Mouse (Mus musculus) CD8-positive naive resting alpha-beta T cell, adult 2 months (primary cell): ENCODE data around the gene Uroc1.

Experiments used
- DNase-seq, 2 experiments: peaks; one replicate each; pipeline ENCODE4 v3.0.0; 2022; ENCODE audit warnings: low read depth in 2 of 2, low spot score in 2 of 2

Gene Uroc1

DNA sequence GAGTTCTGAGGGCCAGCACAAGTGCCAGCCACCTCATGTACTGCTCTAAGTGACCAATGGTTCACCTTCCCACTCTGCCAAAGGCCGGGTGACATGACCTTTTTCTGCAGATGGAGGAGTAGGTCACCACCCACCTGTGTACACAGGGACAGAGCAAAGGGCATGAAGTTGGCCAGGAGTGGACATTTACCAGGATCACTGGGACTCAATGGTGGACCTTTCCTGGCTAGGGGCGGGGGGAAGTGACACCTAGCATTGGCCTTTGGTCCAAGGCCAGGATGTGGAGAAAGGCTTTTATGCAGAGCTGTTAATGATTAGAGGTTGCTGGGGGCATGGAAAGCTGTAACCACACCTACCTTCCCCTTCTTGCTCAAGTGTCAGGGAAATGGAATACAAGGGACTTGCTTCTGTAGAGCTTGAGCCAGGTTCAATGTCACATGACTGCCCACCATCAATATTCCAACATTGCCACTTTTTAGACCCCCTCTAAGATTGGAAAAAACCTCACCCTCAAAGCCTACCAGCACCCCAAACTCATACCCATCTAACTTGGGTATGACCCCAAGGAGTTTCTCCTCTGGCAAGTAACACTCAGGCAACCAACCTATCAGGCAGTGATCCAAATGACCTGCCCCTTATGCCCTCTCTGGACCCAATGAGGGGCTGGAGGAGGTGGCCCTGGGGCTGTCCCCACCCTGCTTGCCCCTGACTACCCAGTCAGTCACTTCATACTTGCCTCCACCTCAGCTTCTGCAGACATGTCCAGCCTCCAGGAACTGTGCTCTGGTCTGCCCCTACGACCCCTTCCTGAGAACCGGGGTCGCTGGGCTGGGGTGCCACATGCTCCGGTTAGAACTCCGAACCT, at the start of gene Uroc1:
Gene Uroc1 (plus strand): TSS at position 724 of the 865 bp plus-strand sequence.
- no peak for DNase-seq

DNA sequence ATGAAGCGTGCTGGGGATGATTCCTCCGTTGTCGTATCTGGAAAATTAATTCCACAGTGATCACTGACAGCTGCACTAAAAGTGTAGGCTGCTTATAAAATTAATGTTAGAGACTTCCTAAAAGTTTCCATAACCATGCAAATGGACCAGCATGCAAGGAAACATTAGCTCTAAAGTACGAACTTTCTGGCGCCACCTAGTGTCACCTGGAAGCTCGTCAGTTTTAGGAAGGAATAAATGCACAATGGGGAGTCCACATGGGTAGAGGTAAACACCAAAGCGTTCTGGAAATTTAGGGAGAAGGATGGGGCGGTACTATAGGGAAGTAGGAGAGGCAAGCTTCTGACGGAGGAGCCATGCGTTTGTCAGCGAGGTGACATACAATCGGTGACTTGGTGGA, 44.8 kb upstream of the Uroc1 start:
- no peak for DNase-seq

DNA sequence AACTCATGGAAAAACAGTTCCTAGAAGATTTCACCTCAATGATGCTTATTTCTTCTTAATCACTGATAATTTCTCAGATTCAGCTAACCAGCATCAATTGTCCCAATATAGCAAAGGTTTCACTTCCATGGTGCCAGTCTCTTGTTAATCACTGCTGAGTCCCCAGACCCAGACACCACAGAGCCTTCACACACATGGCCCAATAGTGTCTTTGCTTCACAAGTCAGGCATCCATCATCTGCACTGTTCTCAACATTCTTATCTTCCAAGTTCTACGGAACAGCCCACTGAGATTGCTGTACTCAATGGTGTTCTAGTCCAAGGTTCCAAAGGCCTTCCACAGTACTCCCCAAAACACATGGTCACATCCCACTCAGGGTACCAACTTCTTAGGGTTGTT, 32.2 kb upstream of the Uroc1 start, which contains the start of gene BC048671:
Gene BC048671 (plus strand): TSS at position 301 of the 400 bp plus-strand sequence.
- no peak for DNase-seq

DNA sequence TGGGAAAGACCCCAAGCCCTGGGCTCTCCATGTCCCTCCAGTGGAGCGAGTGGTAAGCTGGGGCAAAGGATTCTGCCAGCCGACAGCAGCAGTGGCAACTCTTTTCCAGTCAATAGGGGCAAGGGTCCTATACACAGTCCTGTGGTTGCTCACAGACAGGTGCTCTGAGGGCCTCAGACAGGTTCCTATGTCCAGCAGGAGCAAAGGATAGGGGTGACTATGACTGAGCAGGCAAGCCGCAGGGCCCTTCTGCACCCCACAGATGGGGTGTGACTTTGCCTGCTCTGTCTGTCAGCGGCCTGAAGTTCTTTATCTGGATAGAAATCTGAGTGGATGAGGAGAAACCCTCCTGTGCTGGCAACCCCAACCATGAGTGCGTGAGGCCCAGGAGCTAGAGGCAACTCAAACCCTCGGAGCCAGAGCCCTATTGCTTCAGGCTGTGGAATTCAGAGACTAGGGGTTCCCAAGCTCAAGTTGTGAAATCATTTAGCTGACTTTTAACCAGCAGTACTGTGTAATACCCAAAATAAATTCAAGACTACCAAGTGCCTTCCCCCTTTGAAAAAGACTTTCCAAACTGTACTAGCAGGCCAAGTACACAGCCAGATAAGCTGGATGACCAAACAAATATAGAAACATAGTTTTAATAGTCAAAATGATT, 26.6 kb upstream of the Uroc1 start:
- DNase-seq: no peak

DNA sequence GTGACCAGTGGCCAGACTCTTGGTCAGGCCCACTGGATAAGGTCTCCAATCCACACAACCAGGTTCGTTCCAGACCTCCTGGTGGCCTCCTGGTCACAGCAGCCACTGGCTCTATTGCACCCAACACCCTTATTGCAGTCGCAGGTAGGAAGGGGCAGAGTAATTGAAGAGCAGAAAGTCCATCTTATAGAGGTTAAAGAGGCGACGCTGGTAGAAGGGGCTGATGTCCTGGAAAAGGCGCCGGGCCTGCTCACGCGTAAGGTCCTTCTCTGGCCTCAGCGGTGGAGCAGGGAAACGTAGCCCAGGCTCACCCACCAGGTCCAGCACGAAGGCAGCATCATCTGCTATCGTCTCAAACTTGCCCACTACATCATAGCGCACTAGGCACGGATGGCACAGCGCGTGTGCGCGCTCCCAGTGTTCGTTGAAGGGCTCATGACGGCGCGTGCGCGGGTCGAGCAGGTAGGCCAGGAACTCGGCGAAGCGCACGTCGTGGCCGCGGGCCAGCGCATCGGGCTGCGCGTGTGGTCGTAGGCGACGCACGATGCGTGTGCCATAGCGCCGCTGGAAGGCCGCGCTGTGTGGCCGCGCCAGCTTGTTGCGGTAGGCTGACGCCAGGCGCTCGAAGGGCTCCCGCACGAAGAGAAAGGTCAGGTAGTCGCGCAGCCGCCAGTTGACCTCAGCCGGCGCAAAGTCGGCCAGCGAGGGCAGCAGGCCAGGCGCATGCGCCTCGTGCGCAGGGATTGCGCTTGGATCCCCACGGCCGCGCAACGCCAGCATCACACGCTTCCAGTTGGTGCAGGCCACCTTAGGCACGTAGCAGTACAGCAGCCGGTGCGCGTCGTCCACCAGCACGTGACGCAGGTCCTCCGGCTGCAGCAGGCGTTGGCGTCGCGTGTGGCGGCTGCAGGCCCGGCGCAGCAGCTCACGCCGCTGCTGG, 24.0 kb upstream of the Uroc1 start:
- no peak for DNase-seq

DNA sequence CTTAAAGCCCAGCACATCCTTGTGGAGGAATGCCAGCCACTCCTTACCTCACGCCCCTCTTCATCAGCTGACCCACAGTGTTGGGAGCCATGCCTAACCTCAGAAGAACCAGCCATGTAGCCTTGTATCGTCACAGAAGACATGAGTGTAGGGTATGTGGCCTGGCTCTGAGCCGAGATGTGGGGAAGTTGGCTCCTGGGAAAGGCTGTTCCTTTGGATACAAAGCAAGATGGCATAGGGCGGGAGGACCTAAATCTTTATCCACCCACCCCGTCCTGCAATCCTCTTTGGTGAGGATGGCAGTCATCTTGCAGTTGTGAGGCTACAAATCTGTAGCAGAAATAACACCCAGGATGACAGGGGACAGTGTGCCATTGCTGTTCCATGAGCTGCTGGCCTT, 17.1 kb upstream of the Uroc1 start:
- DNase-seq: no peak

DNA sequence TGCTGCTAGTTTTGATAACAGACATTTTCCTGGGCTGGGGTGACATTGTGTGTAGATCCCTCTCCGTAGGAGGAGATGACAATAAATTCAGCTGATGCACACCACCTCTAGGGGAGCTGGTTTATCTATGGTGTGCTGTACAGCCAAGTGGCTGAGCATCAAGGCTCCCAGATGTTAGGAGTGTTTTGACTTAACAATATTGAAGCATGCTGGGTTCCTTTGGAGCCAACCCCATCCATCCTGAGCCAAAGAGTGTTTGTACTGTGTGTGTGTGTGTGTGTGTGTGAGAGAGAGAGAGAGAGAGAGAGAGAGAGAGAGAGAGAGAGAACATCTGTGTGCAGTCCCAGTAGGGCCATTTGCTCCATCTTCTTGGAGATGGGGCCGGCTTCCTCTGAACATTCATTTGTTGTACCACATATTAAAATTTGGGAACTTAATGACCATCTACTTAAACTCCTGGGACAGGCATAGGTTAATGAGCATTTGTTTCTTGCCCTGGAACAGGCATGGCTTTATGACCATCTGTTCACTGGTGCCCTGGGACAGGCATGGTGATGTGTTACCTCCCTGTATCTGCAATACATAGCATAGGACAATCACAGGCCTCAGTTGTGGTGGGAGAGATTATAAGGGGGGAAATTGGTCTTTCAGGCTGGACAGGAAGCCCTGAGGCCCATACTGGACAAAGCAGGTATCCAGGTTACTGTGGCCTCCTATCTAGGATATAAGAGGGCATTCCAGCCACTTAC, 15.4 kb upstream of the Uroc1 start:
- DNase-seq: no peak

DNA sequence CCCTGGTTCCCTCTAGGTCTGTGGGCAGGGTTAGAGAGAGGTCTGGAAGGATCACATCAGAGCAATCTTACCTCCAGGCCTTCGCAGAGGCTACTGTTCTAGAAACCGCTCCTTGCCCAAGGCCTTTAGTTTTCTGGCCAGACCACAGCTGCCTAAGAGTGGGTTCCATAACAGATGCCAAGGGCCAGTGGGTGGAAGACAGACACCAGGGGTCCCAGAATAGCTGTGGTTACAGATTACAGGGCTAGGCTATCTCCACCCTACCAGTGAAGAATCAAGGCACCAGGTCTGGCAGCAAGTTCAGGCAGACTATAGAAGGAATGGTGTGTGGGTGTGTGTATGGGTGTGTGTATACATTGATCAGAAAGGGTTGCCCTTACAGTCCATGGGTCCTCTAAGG, 14.1 kb upstream of the Uroc1 start:
- DNase-seq: no peak

DNA sequence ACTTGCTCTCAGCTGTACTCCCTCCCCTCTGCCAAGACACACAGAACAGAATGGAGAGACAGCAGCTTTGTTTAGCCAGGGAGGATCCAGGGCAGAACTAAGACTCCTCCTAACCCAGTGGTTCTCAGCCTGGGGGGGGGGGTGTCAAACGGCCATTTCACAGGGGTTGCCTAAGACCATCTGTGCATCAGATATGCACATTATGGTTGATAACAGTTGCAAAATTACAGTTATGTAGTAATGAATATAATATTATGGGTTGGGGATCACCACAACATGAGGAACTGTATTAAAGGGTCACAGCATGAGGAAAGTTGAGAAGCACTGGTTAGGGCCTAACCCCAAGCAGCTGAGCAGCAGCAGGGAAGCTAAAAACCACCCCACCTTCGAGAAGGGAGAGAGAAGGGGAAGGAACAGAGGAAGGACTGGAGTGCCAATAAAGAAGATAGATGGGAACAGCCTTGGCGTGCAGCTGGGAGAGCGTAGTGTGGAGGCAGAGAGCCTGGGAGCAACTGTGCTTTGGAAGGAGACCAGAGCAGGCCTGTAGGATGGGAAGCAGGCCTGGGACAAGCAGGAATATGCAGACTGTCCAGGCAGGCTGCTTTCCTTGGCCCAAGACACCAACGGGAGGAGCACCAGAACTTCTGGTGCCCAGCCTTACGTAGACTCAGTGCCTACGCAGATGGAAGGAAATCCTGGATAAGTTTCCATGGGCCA, 13.5 kb upstream of the Uroc1 start:
- no peak for DNase-seq

DNA sequence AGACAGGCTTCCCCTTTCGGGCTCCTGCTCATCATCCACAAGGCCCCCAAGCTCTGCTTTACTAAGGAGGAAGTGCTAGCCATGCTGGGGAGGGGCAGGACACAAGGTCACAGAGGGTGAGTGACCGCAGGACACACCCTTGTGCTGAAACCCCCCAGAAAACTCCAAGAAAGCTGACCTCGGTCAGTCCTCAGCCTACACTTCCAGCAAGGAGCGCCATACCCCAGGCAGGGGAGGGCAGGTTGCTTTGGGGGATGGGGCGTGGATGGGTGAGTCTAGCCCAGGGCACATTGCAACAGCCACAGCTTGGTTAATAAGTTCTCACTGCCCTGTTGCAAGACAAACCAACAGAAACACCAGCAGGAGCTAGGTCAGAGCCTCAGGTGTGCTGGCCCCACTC, 12.7 kb upstream of the Uroc1 start:
- no peak for DNase-seq

DNA sequence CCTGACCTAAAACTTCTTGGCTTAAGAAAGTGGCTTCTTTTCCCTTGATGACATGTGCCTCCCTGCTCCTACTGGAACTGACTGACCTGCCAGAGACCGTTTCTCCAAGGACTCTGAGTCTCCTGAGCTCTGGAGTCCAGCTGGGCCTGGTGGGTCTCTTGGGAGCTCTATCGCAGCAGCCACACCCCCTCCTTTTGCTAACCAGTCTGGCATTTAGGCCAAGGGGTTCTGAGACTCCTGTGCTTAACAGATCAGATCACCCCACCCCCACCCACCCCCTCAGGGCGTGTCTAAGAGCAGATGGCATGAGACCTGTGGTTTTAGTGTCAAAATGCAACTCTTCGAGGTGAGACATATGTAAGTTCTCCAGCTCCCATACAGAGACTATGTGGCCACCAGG, 11.3 kb upstream of the Uroc1 start:
- DNase-seq: no peak

DNA sequence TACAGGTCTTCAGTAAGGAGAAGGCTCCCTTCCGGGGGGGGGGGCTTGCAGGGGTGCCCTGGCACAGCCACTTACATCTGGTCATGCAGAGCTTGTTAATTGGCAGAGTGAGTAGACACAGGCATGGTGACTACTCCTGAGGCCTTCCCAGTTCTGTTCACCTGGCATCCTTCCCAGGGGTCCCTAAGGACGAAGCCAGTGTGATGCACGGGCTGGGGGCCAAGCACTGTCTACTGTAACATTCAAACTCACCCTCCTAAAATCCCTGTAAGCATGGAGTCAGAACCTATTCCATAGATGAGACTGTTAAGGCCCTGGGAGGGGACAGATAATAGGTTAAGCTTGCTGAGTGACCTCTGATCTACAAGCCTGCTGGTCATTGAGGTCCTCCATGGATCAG, 9.1 kb upstream of the Uroc1 start:
- DNase-seq: no peak

DNA sequence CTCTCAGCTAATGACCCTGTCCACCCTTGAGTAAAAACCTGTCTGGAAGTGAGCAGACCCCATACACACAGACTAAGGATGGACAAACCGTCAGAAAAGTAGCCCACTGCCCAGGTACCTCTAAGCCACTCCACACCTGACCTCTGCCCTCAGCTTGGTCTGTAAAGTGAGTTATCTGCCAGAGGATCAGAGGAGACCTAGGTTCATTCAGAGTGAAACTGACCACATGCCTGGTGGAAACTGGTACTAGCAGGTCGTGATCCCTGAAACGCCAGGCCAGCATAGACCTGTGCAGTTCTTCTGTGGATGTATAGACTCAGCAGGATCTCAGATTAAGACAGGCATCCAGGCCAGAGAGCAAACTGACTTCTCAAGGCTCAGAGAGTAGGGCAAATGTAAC, 8.6 kb upstream of the Uroc1 start:
- no peak for DNase-seq

DNA sequence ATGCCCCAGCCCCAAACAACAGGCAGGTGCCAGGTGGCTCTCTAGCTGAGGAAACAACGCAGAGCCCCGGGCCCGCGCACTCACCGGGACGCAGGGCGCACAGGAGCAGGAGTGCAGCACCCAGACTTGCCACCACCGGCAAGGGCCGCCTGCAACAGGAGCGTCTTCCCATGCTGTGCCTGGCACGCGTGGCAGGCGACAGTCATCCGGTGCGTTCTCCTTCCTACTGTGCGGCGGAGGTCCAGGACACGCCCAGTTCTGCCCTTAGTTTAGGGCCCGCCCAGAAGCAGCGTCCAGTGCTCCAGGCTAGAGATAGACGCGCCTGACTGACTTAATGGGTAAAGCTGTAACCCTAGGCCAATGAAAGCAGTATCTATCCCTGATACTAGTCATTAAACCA, 8.1 kb upstream of the Uroc1 start, which contains the start of gene Chst13:
Gene Chst13 (minus strand): TSS at position 195 of the 400 bp plus-strand sequence.
- no peak for DNase-seq

DNA sequence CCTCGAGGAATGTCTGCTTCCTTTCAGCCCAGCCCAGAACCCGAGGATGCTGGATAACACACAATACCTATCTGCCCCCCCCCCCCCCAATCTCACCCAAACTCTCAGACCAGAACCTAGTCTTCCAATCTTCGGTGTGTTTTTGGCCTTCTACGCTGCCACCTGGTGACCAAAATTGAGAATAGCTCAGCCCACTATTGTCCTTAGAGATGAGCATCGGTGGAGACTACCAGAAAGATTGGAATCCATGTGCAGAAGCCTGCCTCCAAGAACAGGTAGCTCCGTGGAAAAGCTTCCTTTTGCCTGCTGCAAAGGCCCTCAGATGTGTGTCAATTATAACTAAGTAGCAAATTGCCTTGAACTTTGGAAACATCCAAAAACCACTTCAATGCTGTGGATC, 5.4 kb upstream of the Uroc1 start:
- no peak for DNase-seq

DNA sequence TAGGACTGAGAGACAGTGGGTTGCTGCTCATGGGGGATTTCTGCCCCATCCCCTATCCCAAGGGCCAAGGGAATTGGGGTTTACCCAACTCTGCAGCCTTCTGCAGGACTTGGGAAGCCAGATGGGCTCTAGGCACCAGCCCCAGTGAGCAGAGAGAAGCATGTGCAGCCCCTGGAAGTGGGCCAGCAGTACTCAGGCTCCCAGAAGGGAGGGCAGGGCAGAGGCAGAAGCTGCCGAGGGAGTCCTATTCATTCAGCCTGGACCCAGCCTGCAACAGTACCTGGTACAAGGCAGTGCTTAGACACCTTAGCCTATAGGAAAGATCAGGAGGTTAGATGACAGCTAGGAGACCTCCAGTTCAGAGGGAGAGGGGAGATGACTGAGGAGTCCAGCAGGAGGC, 3.1 kb upstream of the Uroc1 start:
- DNase-seq: no peak

DNA sequence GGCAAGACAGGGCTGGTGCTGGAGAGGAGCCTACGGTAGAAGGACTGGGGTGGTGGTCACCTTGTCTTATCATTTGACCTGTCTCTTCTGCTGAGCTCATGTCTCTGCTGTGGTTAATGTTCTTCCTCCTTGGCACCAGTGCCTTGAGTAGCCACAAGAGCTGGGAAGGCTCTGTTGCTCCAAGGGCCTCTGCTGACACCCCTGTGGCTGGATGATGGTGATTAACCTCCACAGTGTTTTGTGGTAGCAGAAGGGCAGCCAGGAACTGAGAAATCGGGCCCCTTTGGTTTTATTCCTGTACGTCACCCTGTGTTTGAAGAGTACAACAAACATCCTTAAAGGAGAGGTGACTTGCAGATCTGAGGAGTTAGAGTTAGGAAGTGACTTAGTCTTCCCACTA, 1.2 kb downstream of the Uroc1 start:
- DNase-seq: no peak

DNA sequence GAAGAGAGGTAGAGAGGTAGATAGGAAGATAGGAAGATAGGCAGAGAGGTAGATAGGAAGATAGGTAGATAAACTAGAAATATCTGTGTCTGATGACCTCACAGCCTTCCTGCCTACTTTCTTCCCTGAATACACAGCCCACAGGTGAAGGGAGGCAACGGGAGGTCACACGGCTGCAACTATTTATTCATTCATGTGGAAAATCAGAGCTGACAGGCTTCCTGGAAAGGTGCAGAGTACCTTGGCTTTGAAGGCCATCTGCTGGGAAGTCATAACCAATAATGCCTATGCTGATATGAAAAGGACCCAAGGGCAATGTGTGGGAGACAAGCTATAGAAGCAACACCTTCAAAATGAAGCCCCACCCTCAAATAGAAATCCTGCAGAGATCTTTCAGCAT, 9.3 kb downstream of the Uroc1 start:
- DNase-seq: no peak

DNA sequence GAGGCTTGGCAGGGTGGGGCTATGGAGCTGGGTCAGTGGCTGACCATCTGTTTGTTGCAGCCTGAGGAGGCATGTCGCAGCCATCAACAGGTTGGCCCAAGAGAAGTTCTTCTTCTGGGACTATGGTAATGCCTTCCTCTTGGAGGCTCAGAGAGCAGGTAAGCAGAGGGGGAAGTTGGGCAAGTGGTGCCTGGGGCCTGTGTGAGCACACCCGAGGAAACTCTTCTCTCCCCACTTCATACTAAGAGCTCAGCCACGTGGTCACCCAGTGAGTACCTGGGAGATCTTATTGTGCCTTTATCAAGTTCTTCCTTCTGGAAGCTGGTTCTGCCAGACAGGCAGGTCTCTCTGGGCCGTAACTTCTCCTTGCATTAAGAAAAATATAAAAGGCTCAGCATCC, 14.1 kb downstream of the Uroc1 start:
- DNase-seq: no peak

DNA sequence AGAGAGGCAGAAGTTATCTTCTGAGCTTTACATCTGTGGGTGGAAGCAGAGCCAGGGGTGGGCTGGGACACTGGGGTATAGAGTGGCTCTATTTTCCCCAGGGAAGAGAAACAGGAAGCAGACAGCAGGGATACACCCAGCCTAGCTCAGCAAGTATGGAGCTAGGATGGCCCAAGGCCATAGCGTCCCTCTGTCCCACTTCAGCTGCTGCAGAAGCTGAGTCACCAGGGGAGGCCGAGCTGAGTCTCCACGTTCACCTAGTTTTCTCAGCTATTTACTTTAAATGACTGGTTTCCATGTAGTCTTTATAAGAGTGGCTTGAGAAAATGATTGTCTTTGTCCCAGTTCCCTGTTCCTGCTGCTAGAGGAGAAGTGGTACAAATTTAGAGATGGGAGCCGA, 15.4 kb downstream of the Uroc1 start:
- no peak for DNase-seq
